Mouse (Mus musculus): ENCODE data around the gene Atcay.
"Not testable (repeated sequence)": the region's sequence is repeated elsewhere in the genome, so short reads cannot be mapped to it uniquely, and the experiment has no call there.

Atcay gene

GRCm38 (mm10) chr10:81177958-81178712 lies 52.5 kb downstream of the Atcay start:
- DNase-seq = no peak

- DNase-seq = peak; percentile 66
These were observed 53.1 kb downstream of the Atcay start for GRCm38 (mm10) chr10:81177491-81177925.

GRCm38 (mm10) chr10:81176466-81177271 lies 54.0 kb downstream of the Atcay start, which contains the start of gene Eef2:
Gene Eef2, plus strand, starts transcription at chr10:81176631.
- peak; percentile 99 for DNase-seq

- no peak for DNase-seq
These were observed 54.6 kb downstream of the Atcay start for GRCm38 (mm10) chr10:81175936-81176465.

- not testable (repeated sequence) for DNase-seq
These were observed 55.3 kb downstream of the Atcay start for GRCm38 (mm10) chr10:81175345-81175701.

- DNase-seq = peak; percentile 96
These were observed 55.9 kb downstream of the Atcay start for GRCm38 (mm10) chr10:81174617-81175344.

- peak; percentile 92 for DNase-seq
These were observed 57.5 kb downstream of the Atcay start for GRCm38 (mm10) chr10:81173132-81173531.

GRCm38 (mm10) chr10:81169411-81169900 lies 61.2 kb downstream of the Atcay start:
- peak; percentile 56 for DNase-seq

- DNase-seq = peak; percentile 90
These were observed 62.0 kb downstream of the Atcay start for GRCm38 (mm10) chr10:81168521-81169244.

GRCm38 (mm10) chr10:81168087-81168431 lies 62.6 kb downstream of the Atcay start:
- peak; percentile 69 for DNase-seq

- DNase-seq = peak; percentile 100
These were observed 63.2 kb downstream of the Atcay start, which contains the start of gene Pias4 for GRCm38 (mm10) chr10:81167200-81168086. Gene Pias4, minus strand, starts transcription at chr10:81167923.

GRCm38 (mm10) chr10:81165118-81165517 lies 65.5 kb downstream of the Atcay start:
- no peak for DNase-seq

GRCm38 (mm10) chr10:81162318-81162652 lies 68.3 kb downstream of the Atcay start:
- peak; percentile 62 for DNase-seq

- DNase-seq = no peak
These were observed 68.9 kb downstream of the Atcay start for GRCm38 (mm10) chr10:81161602-81162317.

- DNase-seq = no peak
These were observed 75.9 kb downstream of the Atcay start for GRCm38 (mm10) chr10:81154736-81155135.

Data from thymus, postnatal 4 days (tissue).